Mouse (Mus musculus): ENCODE data around the gene Iffo1.

Iffo1 gene

DNA sequence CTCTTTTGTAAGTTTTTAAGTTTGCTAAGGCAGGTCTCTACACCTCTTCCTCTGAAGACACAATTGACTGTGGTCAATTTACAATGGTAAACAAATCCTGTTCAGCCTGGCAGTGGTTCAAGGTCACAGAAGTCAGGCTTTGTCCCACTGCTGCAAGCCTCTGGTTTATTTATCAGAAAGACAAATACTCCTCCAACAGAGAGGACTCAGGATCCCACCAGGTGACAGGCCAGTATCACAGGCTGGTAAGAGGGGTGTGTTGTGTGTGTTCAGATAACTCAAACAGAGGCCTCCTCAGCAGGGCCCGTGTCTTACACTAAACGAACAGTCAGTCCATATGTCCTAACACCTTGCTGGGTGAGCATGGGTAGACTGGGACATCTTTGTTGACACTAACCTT is 27.4 kb downstream of the Iffo1 start:
- in situ Hi-C loops (cut with MboI; ENCODE audit: low pct_unique_long_range_greater_than_20kb in 1 of 2, low sequenced_read_pairs in 2 of 2, unreplicated experiment in 1 of 2), result loop anchor here in 1 of 2 experiments (5.0 kb wide), 1 partner anchor 50 kb away; no protein-coding TSS in a partner anchor

GRCm38 (mm10) chr6:125173256-125173655 is 28.2 kb downstream of the Iffo1 start:
- in situ Hi-C loops (cut with MboI; ENCODE audit: low pct_unique_long_range_greater_than_20kb in 1 of 2, low sequenced_read_pairs in 2 of 2, unreplicated experiment in 1 of 2), result loop anchor here in 1 of 2 experiments (5.0 kb wide), 1 partner anchor 51 kb away; no protein-coding TSS in a partner anchor

DNA sequence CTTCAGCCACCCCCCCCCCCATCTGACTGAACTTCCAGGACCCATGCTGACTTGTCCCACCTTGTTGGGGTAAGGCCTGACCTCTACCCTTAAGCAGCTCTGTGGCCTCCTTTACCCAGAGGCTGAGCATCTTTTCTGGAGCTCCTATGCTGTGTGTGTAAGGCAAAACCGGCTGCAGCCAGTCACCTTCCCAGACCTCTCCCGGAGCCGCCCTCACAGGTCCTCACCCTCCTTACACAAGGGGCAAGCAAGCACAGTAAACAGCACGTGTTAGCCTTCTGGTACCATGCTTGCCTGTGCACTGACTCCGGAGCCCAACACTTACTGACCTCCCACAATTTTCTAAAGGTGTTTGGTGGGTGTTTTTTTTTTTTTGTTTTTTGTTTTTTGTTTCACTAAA is 30.4 kb downstream of the Iffo1 start:
- in situ Hi-C loops (cut with MboI; ENCODE audit: low pct_unique_long_range_greater_than_20kb in 1 of 2, low sequenced_read_pairs in 2 of 2, unreplicated experiment in 1 of 2), result no loop called here

DNA sequence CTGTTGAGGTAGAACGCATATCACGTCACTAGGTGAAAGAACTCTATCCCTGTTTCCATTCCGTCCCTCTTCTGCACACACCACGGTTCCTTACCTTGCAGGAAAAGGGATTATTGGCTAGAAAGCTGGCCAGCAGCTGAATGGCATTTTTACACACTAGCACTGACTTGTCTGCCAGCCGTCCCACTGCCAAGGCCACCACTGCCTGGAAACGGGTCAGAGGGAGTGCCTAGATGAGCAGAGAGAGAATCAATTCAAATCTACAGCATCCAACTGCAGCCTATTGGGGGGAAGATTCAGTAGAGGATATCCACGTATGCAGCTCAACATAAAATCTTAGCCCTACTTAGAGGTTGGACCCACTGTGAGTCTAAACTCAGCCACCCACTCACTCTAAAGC is 34.6 kb downstream of the Iffo1 start:
- in situ Hi-C loops (cut with MboI; ENCODE audit: low pct_unique_long_range_greater_than_20kb in 1 of 2, low sequenced_read_pairs in 2 of 2, unreplicated experiment in 1 of 2), result no loop called here

DNA sequence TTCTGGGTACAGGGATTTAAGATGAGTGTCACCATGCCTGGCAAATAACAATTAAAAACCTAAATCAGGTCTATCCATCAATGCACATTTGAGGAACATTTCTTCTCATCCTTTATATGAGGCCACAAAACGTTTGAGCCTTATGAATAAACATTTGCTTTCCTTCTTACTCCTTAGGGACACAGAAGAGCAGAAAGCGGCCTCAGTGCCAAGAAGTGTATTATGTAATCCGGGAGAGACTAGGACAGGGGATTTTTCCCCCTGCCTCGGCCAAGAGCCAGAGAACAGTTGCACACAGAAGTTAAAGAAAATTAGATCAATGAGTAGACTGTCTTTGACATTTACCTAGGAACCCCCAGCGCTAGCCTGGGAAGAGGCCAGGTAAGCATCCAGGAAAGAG is 37.1 kb downstream of the Iffo1 start:
- in situ Hi-C loops (cut with MboI; ENCODE audit: low pct_unique_long_range_greater_than_20kb in 1 of 2, low sequenced_read_pairs in 2 of 2, unreplicated experiment in 1 of 2), result no loop called here

DNA sequence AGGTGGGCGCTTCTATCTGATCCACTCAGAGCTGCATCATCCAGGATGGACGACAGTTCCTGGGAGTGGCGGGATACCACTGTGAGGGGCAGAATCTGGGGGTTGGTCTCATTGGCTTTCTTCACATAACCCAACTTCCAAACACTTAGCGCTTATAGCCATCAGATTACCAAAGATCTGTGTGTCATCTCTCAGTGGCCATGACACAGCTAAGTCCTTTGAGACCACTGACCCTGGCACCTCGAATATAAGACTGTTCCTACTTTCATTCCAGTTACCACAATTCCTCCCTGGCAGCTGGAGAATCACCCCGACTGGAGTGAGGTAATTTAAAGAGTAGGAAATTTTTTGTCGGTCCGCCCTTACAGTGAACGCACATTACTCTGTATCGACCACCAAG is 41.2 kb downstream of the Iffo1 start:
- in situ Hi-C loops (cut with MboI; ENCODE audit: low pct_unique_long_range_greater_than_20kb in 1 of 2, low sequenced_read_pairs in 2 of 2, unreplicated experiment in 1 of 2), result no loop called here

- in situ Hi-C loops (cut with MboI; ENCODE audit: low pct_unique_long_range_greater_than_20kb in 1 of 2, low sequenced_read_pairs in 2 of 2, unreplicated experiment in 1 of 2), result no loop called here
Measured at GRCm38 (mm10) chr6:125190816-125191215, 45.8 kb downstream of the Iffo1 start.

GRCm38 (mm10) chr6:125191332-125192015 is 46.4 kb downstream of the Iffo1 start, which contains the start of the genes Ncapd2 and Mrpl51:
TSS of gene Ncapd2 (minus strand) at chr6:125191701.
TSS of gene Mrpl51 (plus strand) at chr6:125191801.
- in situ Hi-C loops (cut with MboI; ENCODE audit: low pct_unique_long_range_greater_than_20kb in 1 of 2, low sequenced_read_pairs in 2 of 2, unreplicated experiment in 1 of 2), result no loop called here

DNA sequence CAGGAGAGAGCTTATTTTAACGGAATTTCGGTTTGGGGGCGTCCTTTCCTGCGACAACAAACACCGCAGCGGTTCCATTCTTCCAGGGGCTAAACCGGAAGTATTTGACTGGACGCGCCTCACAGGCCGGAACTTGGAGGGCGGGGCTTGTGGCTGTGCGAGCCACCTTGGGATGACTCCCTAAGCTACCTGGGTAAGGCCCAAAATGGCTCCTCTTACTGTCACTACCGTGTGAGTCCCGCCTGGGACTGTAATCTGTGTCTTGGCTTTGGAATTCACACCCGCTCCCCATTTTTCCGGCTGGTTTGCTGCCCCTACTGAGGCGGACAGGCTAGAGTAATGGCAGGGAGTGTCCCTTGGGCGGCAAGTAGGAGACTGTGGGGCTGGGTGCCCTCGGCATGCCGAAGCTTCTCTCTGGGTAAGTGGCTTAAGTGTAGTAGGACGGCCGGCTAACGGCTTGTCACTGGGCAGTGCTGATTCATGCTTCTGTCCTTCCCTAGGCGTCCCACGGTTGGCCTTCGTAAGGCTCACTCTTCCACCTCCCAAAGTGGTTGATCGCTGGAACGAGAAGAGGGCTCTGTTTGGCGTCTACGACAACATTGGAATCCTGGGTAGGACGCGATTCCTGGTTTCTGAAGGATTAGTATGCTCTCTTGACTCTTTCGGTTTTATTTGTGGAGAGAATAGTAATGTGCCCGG is 47.1 kb downstream of the Iffo1 start:
- in situ Hi-C loops (cut with MboI; ENCODE audit: low pct_unique_long_range_greater_than_20kb in 1 of 2, low sequenced_read_pairs in 2 of 2, unreplicated experiment in 1 of 2), result no loop called here

DNA sequence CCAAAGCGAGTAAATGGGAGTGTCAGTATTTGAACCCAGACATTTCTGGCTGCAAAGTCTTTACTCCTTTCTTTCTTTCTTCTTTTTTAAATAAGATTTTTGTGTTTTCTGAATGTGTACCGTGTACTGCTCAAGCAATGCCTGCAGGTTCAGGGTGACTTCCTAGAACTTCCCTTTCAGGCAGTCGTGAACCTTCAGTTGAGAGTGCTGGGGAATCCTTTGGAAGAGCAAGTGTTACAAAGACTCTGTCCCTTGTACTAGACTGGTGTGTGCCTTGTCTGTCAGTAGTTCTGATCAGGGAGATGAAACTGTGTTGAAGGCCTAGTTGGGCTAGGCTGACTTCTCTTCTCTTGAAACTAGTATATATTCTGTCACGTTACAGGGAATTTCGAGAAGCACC is 47.8 kb downstream of the Iffo1 start:
- in situ Hi-C loops (cut with MboI; ENCODE audit: low pct_unique_long_range_greater_than_20kb in 1 of 2, low sequenced_read_pairs in 2 of 2, unreplicated experiment in 1 of 2), result no loop called here

DNA sequence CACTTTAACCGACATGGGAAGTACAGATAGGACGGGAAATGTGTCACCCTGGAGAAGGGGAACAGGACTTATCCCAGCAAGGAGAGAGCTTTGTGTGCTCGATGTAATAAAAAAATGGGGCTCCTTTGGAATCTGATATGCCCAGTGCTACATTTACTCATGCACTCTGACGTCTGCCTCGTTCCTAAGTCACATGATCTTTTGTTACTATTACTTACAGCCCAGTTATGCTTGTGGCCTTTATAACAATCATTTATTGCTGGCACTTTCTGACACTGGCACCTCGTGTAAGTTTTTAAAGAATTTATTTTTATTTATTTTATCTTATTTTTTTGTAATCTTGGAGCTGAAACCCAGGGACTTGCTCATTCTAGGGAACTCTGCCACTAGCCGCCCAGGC is 48.3 kb downstream of the Iffo1 start:
- in situ Hi-C loops (cut with MboI; ENCODE audit: low pct_unique_long_range_greater_than_20kb in 1 of 2, low sequenced_read_pairs in 2 of 2, unreplicated experiment in 1 of 2), result no loop called here

- in situ Hi-C loops (cut with MboI; ENCODE audit: low pct_unique_long_range_greater_than_20kb in 1 of 2, low sequenced_read_pairs in 2 of 2, unreplicated experiment in 1 of 2), result no loop called here
Measured at GRCm38 (mm10) chr6:125195541-125196075, 50.6 kb downstream of the Iffo1 start.

DNA sequence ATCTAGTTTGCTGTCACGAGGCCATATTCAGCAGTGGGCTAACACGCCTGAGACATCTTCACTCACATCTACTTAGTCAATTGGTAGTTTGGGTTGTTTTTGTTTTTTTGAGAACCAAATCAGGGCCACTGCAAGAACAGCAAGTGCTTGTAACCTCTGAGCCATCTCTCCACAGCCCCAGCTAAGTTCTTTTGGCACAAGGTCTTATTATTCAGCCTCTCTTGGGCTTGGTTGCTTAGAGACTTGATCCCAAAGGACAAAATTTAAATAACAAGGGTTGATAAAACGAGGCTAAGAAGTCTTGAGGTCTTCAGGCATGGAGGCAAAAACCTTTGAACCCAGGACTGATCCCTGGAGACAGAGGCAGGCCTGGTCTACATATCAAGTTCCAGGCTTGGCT is 51.3 kb downstream of the Iffo1 start:
- in situ Hi-C loops (cut with MboI; ENCODE audit: low pct_unique_long_range_greater_than_20kb in 1 of 2, low sequenced_read_pairs in 2 of 2, unreplicated experiment in 1 of 2), result no loop called here

GRCm38 (mm10) chr6:125197166-125197565 is 52.1 kb downstream of the Iffo1 start:
- in situ Hi-C loops (cut with MboI; ENCODE audit: low pct_unique_long_range_greater_than_20kb in 1 of 2, low sequenced_read_pairs in 2 of 2, unreplicated experiment in 1 of 2), result no loop called here

DNA sequence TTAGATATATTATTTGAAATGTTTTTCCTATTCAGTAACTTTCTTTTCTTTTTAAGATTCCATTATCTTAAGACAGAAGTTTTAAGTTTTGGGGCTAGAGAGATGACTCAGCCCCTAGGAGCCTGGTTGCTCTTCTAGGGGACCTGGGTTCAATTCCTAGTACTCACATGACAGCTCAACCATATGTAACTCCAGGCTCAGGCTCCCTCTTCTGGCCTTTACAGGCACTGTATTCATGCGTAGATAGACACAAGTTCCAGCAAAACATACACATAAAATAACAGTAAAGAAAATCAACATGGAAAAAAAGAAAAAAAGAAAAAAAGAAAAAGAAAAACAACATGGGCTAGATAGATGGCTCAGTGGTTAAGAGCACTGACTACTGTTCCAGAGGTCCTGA is 65.4 kb downstream of the Iffo1 start:
- in situ Hi-C loops (cut with MboI; ENCODE audit: low pct_unique_long_range_greater_than_20kb in 1 of 2, low sequenced_read_pairs in 2 of 2, unreplicated experiment in 1 of 2), result no loop called here
